ENCODE assay signal across 17 mouse cellular contexts in genomic region chr5:51072146-51072545, GRCm38 (mm10).
"Had no signal": no experiment of that assay in that cellular context is flagged by ENCODE, and none has a peak within 500 bp of the region (broad histone marks: within the 10 kb centered on the region; RNA-seq: fewer than 3 reads in every experiment).

No protein-coding gene starts in this region.

- H3K27me3 ChIP-seq: limb, embryonic 12.5 days; liver, embryonic 13.5 days; neural tube, embryonic 12.5 days had no signal

- H3K9me3 ChIP-seq: limb, embryonic 12.5 days; liver, embryonic 13.5 days; midbrain, embryonic 10.5 days; neural tube, embryonic 12.5 days had no signal

- H3K9ac ChIP-seq: limb, embryonic 12.5 days; liver, embryonic 13.5 days; liver, postnatal 0 days; neural tube, embryonic 12.5 days had no signal

- H3K4me1 ChIP-seq: limb, embryonic 12.5 days; liver, embryonic 13.5 days; midbrain, embryonic 10.5 days; neural tube, embryonic 12.5 days had no signal

- H3K27ac ChIP-seq: limb, embryonic 12.5 days; liver, embryonic 13.5 days; midbrain, embryonic 10.5 days; neural tube, embryonic 12.5 days had no signal

- H3K4me2 ChIP-seq: limb, embryonic 12.5 days; liver, embryonic 13.5 days; neural tube, embryonic 12.5 days had no signal

- H3K36me3 ChIP-seq: limb, embryonic 12.5 days; liver, embryonic 13.5 days; midbrain, embryonic 10.5 days; neural tube, embryonic 12.5 days had no signal

- DNase-seq: layer of hippocampus, adult 9-11 months; layer of hippocampus, postnatal 36 days; liver; liver, embryonic 13.5 days; liver, postnatal 0 days; midbrain, embryonic 14.5 days; retina, postnatal 1 day; right cerebral cortex, postnatal 4 days; spleen, adult 18-20 months; thymus, adult 18-20 months; thymus, postnatal 25 days had no signal

- H3K4me3 ChIP-seq: limb, embryonic 12.5 days; liver, embryonic 13.5 days; midbrain, embryonic 10.5 days; neural tube, embryonic 12.5 days had no signal

- ATAC-seq: hindbrain, embryonic 16.5 days; inflammation-experienced regulatory T-cells, adult 6 months; intestine, postnatal 0 days; liver, postnatal 0 days had no signal
